Mouse (Mus musculus) limb, embryonic 11.5 days (tissue): ENCODE results near the gene Rusc1. TPM values are rescaled to one million over a fixed set of nuclear protein-coding genes. Genes with fewer than 3 reads are reported as not detected.
A peak's percentile ranks its signal among the peaks of the same experiment; 100 is the strongest.

Experiments
- ATAC-seq: fragments of 200-750 bp; cut with Nextera tagmentation; 2 replicates; pipeline ENCODE4 v1.8.0; 2017; ENCODE audit warnings: low read depth; ENCODE audit not compliant: insufficient number of reproducible peaks, low FRiP score, low TSS enrichment
- DNase-seq: peaks from one replicate; pipeline ENCODE4 v3.0.0-alpha.2; 2015; ENCODE audit warnings: low spot score
- H3K27ac ChIP-seq: fragments of 300-500 bp; sonication (generic); replicated peaks from 2 replicates; pipeline ENCODE4 v1.5.1; 2014; ENCODE audit warnings: low read depth, mild to moderate bottlenecking, low read length
- H3K27me3 ChIP-seq: fragments of 300-500 bp; sonication (generic); 2 replicates; pipeline ENCODE4 v1.6.1; 2014; ENCODE audit warnings: mild to moderate bottlenecking, low read length, mixed read lengths; ENCODE audit not compliant: control insufficient read depth, insufficient read depth
- H3K36me3 ChIP-seq: fragments of 300-500 bp; sonication (generic); 2 replicates; pipeline ENCODE4 v1.6.1; 2014; ENCODE audit warnings: mild to moderate bottlenecking, low read length, moderate library complexity, mixed read lengths; ENCODE audit not compliant: control insufficient read depth, insufficient read depth
- H3K4me1 ChIP-seq: fragments of 300-500 bp; sonication (generic); 2 replicates; pipeline ENCODE4 v1.6.1; 2014; ENCODE audit warnings: low read length, mixed read lengths; ENCODE audit not compliant: control insufficient read depth, insufficient read depth
- H3K4me2 ChIP-seq: fragments of 300-500 bp; sonication (generic); 2 replicates; pipeline ENCODE4 v1.6.1; 2014; ENCODE audit warnings: low read depth, mild to moderate bottlenecking, moderate library complexity; ENCODE audit not compliant: severe bottlenecking
- H3K4me3 ChIP-seq: fragments of 300-500 bp; sonication (generic); 2 replicates; pipeline ENCODE4 v1.5.1; 2014; ENCODE audit warnings: low read depth, low read length
- H3K9ac ChIP-seq: fragments of 300-500 bp; sonication (generic); 2 replicates; pipeline ENCODE4 v1.6.1; 2014; ENCODE audit warnings: mild to moderate bottlenecking, low read length
- H3K9me3 ChIP-seq: fragments of 300-500 bp; sonication (generic); 2 replicates; pipeline ENCODE4 v1.6.1; 2016; ENCODE audit warnings: low read length; ENCODE audit not compliant: control insufficient read depth
- WGBS: fragments of 180-500 bp; shearing (Covaris S2); extraction: QIAGEN DNeasy Blood & Tissue Kit; methylation state at CpG from one replicate; pipeline ENCODE4 v1.1.7; 2014; 5-methylcytosine and 5-hydroxymethylcytosine counted together
- polyA plus RNA-seq: library from polyadenylated mRNA; unstranded; fragments of >200 nt; fragmentation: Nextera tagmentation; extraction: Ambion mirVana; gene quantifications from 2 replicates; pipeline ENCODE4 v1.2.1, GENCODE M21; 2014

Gene Rusc1
- polyA plus RNA-seq, 1 experiment from 2014 or later, result 13.8 TPM

DNA sequence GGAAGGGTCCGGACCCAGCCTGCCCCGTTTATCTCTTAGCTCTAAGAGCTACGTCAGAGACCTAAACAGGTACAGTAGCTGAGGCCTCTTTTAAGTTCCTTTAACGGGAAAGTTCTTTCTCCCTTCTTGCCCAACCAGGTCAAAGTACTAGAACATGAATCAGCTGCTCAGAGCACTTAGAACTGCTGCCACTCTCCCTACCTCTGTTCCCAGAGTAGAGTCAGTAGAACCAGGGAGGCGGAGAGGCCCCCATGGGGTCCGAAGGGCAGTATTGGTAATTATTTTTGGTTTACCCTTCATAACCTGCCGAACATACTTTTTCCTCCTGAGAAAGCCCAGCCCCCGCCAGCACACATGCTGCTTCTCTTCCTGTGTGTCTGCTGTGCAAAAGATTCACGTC, 15.7 kb downstream of the Rusc1 start:
- Histone ChIP-seq H3K4me1 (no peaks in the 10 kb centered on the region), H3K27ac (no peak overlapping the region), H3K27me3 (no peaks in the 10 kb centered on the region), H3K4me2 (no peak overlapping the region), H3K9me3 (no peaks in the 10 kb centered on the region), H3K9ac (no peak overlapping the region), H3K4me3 (no peak overlapping the region), H3K36me3 (peaks cover 28% of the 10 kb centered on the region)
- DNase-seq, result no peak
- ATAC-seq, result no peak
- 93% methylated on average over 9 of the region's 9 CpGs for WGBS

DNA sequence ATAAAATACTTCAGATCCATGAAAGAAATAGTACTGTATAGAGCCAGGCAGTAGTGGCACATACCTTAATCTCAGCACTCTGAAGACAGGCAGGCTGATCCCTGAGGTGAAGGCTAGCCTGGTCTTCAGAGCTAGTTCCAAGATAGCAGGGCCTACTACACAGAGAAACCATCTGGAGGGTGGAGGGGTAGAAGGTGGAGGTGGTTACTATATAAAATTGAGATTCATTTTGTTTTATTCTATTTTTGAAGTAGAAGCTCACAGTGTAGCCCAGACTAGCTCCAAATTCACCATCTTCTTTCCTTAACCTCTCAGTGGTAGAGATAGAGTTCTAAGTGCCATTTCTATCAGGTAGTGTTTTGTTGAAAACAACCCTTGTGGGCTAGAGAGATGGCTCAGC, 25.8 kb downstream of the Rusc1 start:
- Histone ChIP-seq H3K4me2 (no peak overlapping the region), H3K27ac (no peak overlapping the region), H3K4me3 (no peak overlapping the region), H3K9ac (no peak overlapping the region), H3K36me3 (peaks cover 36% of the 10 kb centered on the region), H3K9me3 (no peaks in the 10 kb centered on the region), H3K27me3 (no peaks in the 10 kb centered on the region), H3K4me1 (no peaks in the 10 kb centered on the region)
- DNase-seq (no peak), ATAC-seq (no peak)

DNA sequence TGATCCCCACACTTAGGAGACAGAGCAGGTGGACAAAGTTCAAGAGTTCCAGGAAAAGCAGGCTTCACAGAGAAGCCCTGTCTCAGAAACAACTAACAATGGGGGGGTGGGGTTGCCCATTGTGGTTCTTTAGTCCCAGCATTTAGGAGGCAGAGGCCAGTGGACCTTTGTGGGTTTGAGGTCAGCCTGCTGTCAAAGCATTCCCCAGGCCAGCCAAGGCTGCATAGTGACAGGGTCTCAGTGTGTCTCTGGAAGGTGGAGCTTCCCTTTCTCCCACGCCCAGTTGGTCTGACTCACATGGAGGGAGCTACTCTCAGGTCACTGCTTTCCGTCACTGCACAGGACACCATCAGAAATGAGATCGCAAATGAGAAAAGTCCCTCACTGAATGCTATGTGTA, 31.4 kb downstream of the Rusc1 start:
- DNase-seq, result no peak
- H3K27me3 ChIP-seq, result no peaks in the 10 kb centered on the region
- 92% methylated on average over 3 of the region's 3 CpGs for WGBS

DNA sequence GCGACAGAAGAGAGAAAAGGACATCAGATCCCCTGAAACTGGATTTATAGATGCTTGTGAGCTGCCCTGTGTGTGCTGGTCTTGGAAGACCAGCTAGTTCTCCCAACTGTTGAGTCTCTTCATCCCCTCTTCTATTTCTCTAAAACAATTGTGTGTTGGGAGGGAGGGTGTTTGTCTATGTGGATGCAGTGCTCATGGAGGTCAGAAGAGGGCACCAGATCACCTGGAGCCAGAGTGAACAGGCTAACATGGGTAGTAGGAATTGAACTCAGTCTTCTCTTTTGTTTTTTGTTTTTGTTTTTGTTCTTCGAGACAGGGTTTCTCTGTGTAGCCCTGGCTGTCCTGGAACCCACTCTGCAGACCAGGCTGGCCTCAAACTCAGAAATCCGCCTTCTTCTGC, 34.3 kb downstream of the Rusc1 start:
- H3K4me3 ChIP-seq, result no peak overlapping the region
- H3K27ac ChIP-seq, result no peak overlapping the region
- no peak overlapping the region for H3K4me2 ChIP-seq
- ATAC-seq, result no peak
- H3K36me3 ChIP-seq, result peaks cover 20% of the 10 kb centered on the region; the same call in 1 of the 2 replicates
- no peaks in the 10 kb centered on the region for H3K9me3 ChIP-seq
- H3K4me1 ChIP-seq, result no peaks in the 10 kb centered on the region
- no peak overlapping the region for H3K9ac ChIP-seq
- H3K27me3 ChIP-seq, result no peaks in the 10 kb centered on the region
- 85% methylated on average over 3 of the region's 3 CpGs for WGBS
- DNase-seq, result peak; percentile 31

More for the DNA sequence above, 31.4 kb downstream of the Rusc1 start:
- H3K4me1 ChIP-seq, result no peaks in the 10 kb centered on the region
- H3K9me3 ChIP-seq, result no peaks in the 10 kb centered on the region
- H3K4me2 ChIP-seq, result no peak overlapping the region
- no peak overlapping the region for H3K27ac ChIP-seq
- no peak overlapping the region for H3K4me3 ChIP-seq
- no peak for ATAC-seq
- peaks cover 23% of the 10 kb centered on the region; the same call in 1 of the 2 replicates for H3K36me3 ChIP-seq
- H3K9ac ChIP-seq, result no peak overlapping the region

DNA sequence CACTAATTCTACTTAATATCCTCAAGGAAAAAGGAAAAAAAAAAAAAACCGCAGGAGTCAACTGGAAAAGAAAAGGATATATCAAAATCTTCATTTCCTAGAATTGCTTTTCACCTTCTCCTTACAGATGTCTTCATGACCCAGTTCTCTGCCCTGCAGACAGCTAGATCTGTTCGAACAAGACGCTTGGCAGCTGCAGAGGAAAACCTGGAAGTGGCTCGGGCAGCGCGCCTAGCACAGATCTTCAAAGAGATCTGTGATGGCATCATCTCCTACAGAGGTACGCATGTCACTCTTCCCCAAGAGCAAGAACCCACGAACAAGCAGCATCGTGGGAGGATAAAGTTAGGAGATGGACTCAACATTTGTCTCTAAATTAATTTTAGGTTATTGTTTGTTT, 34.8 kb downstream of the Rusc1 start:
- no peak overlapping the region for H3K4me2 ChIP-seq
- H3K27me3 ChIP-seq, result no peaks in the 10 kb centered on the region
- H3K9me3 ChIP-seq, result no peaks in the 10 kb centered on the region
- DNase-seq, result no peak
- H3K9ac ChIP-seq, result no peak overlapping the region
- no peak overlapping the region for H3K4me3 ChIP-seq
- WGBS, result 95% methylated on average over 9 of the region's 9 CpGs
- no peak for ATAC-seq
- H3K36me3 ChIP-seq, result peaks cover 20% of the 10 kb centered on the region; the same call in 1 of the 2 replicates
- H3K4me1 ChIP-seq, result no peaks in the 10 kb centered on the region
- no peak overlapping the region for H3K27ac ChIP-seq

DNA sequence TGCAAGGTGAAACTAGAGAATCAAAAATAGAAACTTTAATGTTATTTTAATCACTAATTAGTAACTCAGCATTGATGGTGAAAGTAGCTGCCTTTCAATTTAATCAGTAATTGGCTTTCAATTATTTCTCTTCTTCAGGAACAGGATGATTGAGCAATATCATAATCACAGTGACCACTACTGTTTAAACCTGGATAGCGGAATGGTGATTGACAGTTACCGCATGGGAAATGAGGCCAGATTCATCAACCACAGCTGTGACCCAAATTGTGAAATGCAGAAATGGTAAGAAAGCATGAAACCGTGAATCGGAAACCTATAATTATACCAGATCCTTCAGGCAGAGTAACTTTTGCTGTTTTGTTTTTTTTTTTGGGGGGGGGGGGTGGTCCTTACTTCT, 49.8 kb downstream of the Rusc1 start:
- no peak overlapping the region for H3K4me2 ChIP-seq
- no peak overlapping the region for H3K4me3 ChIP-seq
- ATAC-seq (no peak), DNase-seq (no peak)
- H3K27me3 ChIP-seq, result no peaks in the 10 kb centered on the region
- 94% methylated on average over 4 of the region's 4 CpGs for WGBS
- no peak overlapping the region for H3K27ac ChIP-seq
- H3K9me3 ChIP-seq, result no peaks in the 10 kb centered on the region
- peaks cover 13% of the 10 kb centered on the region for H3K36me3 ChIP-seq
- H3K4me1 ChIP-seq, result no peaks in the 10 kb centered on the region
- no peak overlapping the region for H3K9ac ChIP-seq

Other genes starting within 250 kb of the Rusc1 start
- gene Msto1, start 179.3 kb downstream of the Rusc1 start, polyA plus RNA-seq, result 51.5 and 53.3 TPM in 2 replicates
- 17.8 and 19.2 TPM in 2 replicates for gene Ash1l, start 142.7 kb downstream of the Rusc1 start, polyA plus RNA-seq
- 167 and 178 TPM in 2 replicates for gene Dap3, start 142.1 kb downstream of the Rusc1 start, polyA plus RNA-seq
- gene Gm43738, start 7.8 kb upstream of the Rusc1 start, polyA plus RNA-seq, result not detected in 2 replicates
- 315 and 326 TPM in 2 replicates for gene Fdps, start 8.6 kb upstream of the Rusc1 start, polyA plus RNA-seq
- gene Pklr, start 42.8 kb upstream of the Rusc1 start, polyA plus RNA-seq, result 1.2 and 1.6 TPM in 2 replicates
- gene Hcn3, start 66.9 kb upstream of the Rusc1 start, polyA plus RNA-seq, result 1.0 and 1.1 TPM in 2 replicates
- gene Clk2, start 71.5 kb upstream of the Rusc1 start, polyA plus RNA-seq, result 34.8 and 35.2 TPM in 2 replicates
- gene Scamp3, start 84.2 kb upstream of the Rusc1 start, polyA plus RNA-seq, result 107 and 110 TPM in 2 replicates
- gene Fam189b, start 89.8 kb upstream of the Rusc1 start, polyA plus RNA-seq, result 24.0 and 27.1 TPM in 2 replicates
- 30.7 and 33.1 TPM in 2 replicates for gene Gba, start 109.6 kb upstream of the Rusc1 start, polyA plus RNA-seq
- gene Thbs3, start 121.9 kb upstream of the Rusc1 start, polyA plus RNA-seq, result 21.0 and 21.6 TPM in 2 replicates
- gene Mtx1, start 133.8 kb upstream of the Rusc1 start, polyA plus RNA-seq, result 213 and 231 TPM in 2 replicates
- gene Muc1, start 135.7 kb upstream of the Rusc1 start, polyA plus RNA-seq, result 0.68 TPM in 1 of 2 replicates, not detected in the other
- 272 and 295 TPM in 2 replicates for gene Krtcap2, start 152.7 kb upstream of the Rusc1 start, polyA plus RNA-seq
- gene Trim46, start 153.0 kb upstream of the Rusc1 start, polyA plus RNA-seq, result 4.0 and 5.5 TPM in 2 replicates
- gene Dpm3, start 166.0 kb upstream of the Rusc1 start, polyA plus RNA-seq, result 93.3 and 106 TPM in 2 replicates
- 46.4 and 47.2 TPM in 2 replicates for gene Slc50a1, start 177.3 kb upstream of the Rusc1 start, polyA plus RNA-seq
- 42.4 and 47.7 TPM in 2 replicates for gene Efna1, start 187.8 kb upstream of the Rusc1 start, polyA plus RNA-seq
- 13.9 and 19.3 TPM in 2 replicates for gene Efna3, start 229.7 kb upstream of the Rusc1 start, polyA plus RNA-seq
- gene Efna4, start 244.7 kb upstream of the Rusc1 start, polyA plus RNA-seq, result 46.9 and 48.9 TPM in 2 replicates